Mouse (Mus musculus) urinary bladder, postnatal 14 days (tissue): ENCODE results near the gene Slc26a10.
A peak's percentile ranks its signal among the peaks of the same experiment; 100 is the strongest.

Experiments
- DNase-seq: peaks from one replicate; pipeline ENCODE4 v3.0.0; 2021; ENCODE audit warnings: low spot score

Slc26a10 gene

GRCm38 (mm10) chr10:127179871-127180694 lies at the start of gene Slc26a10:
Gene Slc26a10, minus strand, starts transcription at chr10:127180645.
- peak; percentile 18 for DNase-seq

DNA sequence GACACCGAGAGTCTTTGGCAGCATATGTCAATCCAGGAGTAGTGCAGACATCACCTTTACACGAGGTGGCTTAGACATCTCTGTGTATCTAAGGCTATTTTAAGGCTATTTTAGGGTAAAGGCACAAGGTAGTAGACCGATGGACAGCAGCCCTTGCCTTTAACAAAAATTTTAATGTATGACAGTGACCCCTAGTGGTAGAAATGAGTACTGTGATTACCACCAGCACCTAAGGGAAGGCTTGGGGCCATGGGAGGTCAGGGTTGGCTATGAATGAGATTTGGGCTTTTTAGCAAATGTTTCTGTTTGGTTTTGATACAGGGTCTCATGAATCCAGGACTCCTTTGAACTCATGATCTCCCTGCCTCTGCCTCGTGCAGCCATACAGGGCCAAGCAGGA lies 48.5 kb upstream of the Slc26a10 start:
- DNase-seq: peak; percentile 28

DNA sequence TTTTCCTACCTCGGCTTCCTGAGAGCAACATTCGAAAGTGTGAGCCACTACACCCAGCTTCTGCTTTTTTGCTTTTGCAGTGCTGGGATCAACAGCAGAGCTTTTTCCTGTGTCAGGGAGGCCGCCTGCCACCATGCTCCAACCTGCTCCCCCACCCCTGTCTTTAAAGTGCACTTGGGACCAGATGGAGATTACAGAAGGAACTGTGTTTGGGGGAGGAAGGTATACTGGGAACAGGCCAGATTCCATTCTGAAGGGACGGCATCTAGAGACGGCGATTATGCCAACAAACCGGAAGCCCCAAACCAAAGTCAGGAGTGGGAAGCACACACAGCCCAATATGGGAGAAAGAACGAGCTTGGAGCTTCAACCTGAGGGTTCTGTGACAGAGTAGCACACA lies 46.7 kb upstream of the Slc26a10 start:
- no peak for DNase-seq

- no peak for DNase-seq
Measured at GRCm38 (mm10) chr10:127226318-127226895, 46.0 kb upstream of the Slc26a10 start.

DNA sequence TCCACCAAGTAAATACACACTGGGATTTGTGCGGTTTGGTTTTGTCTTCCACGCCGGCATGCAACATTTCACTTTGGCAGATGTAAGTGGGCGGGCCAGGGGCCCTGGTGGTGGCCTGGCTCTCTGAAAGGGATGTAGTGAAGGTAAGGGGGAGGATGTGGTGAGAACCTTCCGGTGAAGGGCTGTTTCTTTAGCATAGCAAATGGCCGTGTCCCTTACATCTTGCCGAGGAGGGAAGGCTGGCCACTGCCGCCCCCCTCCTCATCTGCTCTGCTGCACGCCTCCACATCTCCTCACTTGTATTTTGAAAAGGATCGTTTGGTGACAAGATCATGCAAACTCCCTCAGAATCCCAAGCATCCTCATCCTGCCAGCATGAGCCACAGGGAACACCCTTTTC lies 45.3 kb upstream of the Slc26a10 start:
- DNase-seq: no peak

DNA sequence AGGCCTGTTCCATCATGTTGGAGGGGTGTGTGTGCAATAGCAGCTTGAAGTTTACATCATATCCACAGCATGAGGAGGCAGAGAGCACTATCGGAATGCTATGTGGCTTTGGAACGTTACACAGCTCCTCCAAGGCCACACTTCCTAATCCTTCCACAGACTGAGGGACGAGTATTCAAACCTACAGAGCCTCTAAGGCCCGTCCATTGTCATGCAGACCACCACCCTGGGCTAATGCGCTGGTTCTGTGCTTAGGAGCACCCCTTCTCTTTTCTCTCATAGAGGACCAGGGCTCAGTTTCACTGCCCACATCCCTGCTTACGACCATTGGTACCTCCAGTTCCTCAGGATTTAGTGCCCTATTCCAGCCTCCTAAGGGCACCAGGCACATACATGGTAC lies 44.8 kb upstream of the Slc26a10 start:
- DNase-seq: no peak

GRCm38 (mm10) chr10:127218339-127218738 lies 37.9 kb upstream of the Slc26a10 start:
- DNase-seq: no peak

DNA sequence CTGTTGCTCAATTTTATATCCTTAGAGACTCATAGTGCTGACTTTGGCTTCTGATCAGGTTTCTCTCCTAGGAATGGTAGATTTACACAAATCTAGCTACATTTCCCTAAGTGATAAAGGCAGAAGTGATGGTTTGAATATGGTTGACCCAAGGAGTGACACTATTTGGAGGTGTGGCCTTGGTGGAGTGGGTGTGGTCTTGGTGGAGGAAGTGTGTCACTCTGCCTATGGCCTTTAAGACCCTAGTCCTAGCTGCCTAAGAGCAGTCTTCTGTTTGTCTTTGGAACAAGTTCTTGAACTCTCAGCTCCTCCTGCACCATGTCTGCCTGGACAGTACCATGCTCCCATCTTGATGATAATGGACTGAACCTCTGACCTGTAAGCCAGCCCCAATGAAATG lies 36.7 kb upstream of the Slc26a10 start:
- DNase-seq: no peak

DNA sequence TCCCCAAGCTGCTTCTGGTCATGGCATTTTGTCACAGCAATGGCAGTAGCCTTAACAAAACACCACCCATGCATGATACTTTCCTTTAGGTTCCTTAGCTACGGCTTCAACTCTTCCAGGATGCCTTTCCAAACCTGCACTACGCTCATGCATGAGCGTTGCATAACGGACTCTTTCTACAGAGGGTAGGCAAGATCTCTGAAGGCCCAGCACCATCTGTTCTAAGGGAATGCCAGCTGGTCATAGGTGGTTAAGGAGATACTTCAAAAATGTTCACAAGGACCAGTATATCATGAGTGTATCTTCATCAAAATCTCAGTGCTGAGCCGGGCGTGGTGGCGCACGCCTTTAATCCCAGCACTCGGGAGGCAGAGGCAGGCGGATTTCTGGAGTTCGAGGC lies 36.0 kb upstream of the Slc26a10 start:
- no peak for DNase-seq

DNA sequence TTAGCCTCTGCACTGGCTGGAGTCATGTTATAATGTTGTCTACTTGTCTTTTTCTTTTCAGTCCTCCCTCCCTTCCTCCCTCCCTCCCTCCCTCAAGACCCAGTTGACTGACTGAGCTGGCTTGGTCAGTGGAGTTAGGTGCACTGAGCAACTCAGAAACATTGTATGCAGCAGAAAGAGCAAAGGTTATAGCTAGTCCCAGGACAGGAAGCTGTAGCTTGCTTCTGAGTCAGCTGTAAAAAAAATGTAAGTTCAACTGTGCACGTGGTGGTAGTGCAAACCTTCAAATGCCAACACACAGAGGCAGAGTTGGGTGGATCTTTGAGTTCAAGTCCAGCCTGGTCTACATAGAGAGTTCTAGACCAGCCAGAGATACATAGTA lies 34.0 kb upstream of the Slc26a10 start:
- no peak for DNase-seq

DNA sequence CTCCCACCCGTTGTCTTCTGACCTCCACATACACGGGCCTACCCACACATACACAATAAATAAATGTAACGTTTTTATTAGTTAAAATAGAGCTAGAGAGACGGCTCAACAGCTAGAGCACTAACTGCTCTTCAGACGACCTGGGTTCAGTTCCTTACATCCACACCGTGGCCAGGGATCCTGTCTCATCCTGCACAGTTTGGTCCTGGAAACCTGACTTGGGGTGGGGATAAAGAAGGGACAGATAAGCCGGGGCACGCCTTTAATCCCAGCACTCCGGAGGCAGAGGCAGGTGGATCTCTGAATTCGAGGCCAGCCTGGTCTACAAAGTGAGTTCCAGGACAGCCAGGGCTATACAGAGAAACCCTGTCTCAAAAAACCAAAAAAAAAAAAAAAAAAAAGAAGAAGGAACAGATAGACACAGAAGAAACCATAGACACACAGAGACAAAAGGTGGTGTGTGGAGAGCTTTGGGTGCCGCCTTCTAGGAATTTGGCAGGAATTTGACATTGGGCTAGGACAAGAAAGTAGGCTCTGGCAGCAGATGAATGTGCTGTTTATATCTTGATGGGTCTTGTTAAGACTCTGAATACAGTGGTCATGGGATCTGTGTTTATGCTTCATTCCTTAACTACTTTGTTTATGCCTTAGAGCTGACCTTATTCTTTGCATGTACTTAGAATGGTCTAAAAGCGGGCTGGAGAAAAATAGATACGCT lies 33.4 kb upstream of the Slc26a10 start:
- DNase-seq: no peak

DNA sequence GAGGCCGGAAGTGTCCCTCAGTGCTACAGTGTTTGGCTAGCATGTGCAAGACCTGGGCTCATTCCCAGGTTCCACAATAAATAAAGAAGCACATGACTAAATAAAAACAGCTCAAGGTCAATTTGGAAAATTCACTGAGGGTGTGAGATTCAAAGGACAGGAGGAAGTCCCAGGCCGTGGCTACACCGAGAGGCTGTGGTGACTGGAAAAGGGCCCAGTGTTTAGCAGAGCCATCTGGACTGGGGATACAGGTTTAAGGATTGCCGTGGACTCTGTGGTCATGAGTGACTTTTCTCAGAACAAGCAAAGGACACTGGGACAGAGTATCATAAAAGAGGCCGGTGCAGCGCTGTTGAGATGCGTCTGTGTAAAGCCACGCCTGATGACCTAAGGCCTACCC lies 32.8 kb upstream of the Slc26a10 start:
- DNase-seq: no peak

GRCm38 (mm10) chr10:127211414-127211854 lies 31.0 kb upstream of the Slc26a10 start, which contains the start of gene Pip4k2c:
Gene Pip4k2c, minus strand, starts transcription at chr10:127211585.
- DNase-seq: peak; percentile 93

DNA sequence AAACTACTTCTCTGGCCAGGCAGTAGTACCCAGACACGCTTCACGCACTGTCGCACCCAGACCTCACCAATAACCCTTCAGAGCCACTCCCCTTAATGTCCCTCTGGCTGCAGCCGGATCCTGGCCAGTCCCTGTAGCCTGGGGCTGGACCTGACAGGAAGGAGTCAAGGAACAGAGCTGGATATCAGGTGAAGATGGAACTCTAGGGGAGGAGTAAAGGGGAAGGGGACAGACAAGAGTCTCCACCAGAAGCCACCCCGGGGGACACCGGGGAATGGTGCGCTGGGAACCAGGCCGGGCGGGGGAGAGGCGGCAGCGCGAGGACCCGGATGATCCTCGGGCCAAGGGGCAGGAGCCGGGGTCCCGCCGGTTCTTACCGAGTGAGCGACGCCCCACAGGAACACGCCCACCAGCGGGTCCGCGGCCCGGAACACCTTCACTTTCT lies 30.5 kb upstream of the Slc26a10 start:
- peak; percentile 29 for DNase-seq

DNA sequence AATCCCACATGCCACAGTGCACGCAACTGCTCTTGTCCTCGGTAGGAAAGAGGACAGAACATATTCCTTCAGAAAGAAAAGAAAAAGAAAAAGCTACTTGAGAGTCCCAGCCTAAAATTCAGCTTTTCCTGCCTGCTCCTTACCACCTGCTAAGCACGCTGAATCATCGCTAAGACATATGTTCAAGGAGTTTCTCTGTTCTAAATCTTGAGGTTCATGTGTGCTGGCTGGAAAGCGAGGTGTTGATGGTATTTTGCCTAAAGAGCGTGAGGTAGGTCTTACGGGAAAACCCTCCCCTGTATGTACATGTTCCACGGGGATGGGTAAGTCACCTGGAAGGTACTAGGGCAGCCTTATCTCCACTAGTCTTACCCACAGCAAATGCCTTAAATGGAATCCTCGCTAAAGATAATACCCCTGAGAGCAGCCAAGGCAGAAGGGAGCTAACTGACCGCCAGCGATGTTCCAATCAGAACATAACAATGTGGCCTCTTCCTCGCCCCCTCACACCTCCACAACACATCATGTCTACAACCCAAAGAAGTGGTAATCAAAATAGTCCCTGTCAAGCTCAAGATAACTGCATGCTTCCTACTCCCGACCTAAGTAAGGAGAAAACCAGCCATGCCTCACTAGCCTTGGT lies 29.6 kb upstream of the Slc26a10 start:
- no peak for DNase-seq

DNA sequence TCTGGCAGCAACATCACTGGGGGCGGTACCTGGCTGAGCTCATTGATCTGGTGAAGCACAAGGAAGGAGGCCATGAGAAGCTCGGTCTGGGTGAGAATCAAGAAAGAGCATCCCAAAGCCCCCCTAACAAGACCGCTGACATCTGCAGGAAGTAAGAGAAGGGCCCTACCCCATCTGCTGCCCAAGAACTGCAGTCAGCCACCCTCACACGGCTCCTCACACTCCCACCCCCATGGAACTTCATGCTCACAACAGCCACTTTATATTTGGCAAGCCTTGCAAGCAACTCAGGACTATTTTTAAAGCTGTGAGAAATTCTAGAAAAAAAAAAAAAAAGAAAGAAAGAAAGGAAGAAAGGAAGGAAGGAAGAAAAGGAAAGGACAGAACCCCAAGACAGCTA lies 28.5 kb upstream of the Slc26a10 start:
- no peak for DNase-seq

DNA sequence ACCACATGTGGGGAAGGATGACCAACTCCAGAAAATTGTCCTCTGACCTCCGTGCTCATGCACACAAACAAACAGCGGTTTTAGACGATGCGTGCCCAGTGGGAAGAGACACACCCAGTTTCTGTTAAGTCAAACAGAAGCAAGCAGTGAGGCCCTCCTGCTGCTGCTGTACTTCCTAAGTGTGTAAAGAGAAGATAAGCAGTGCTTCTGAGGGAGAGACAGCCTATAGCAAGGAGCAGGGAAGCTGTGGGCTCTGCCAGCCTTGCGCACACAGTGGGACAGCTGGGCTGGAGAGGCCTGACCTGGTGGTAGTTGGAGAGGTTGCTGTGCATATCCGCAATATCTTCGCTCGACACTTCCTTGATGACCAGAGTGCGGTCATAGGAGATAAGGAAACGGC lies 24.9 kb upstream of the Slc26a10 start:
- DNase-seq: no peak

- no peak for DNase-seq
Measured at GRCm38 (mm10) chr10:127204589-127204988, 24.1 kb upstream of the Slc26a10 start.

DNA sequence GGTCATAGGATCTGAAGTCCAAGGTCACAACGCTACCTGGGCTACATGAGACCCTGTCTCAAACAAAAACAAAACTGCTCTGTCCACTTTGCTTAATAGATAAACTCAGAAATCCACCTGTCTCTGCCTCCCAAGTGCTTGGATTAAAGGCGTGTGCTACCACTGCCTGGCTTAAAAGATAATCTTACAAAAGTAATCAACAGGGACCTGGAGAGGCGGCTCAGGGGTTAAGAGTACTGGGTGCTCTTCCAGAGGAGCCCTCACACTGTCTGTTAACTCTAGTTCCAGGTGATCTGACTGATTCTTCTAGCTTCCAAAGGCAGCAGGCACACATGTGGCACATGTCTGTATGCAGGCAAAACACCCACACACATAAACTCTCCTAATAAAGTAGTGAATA lies 22.7 kb upstream of the Slc26a10 start:
- no peak for DNase-seq

GRCm38 (mm10) chr10:127200279-127200678 lies 19.8 kb upstream of the Slc26a10 start:
- DNase-seq: no peak

- no peak for DNase-seq
Measured at GRCm38 (mm10) chr10:127199474-127199873, 19.0 kb upstream of the Slc26a10 start.

- DNase-seq: no peak
Measured at GRCm38 (mm10) chr10:127199068-127199467, 18.6 kb upstream of the Slc26a10 start.
